Mouse (Mus musculus) spleen, postnatal 4 days (tissue): ENCODE data around the gene Olfr1247.
"Not testable (repeated sequence)": the region's sequence is repeated elsewhere in the genome, so short reads cannot be mapped to it uniquely, and the experiment has no call there.

Source experiments
- DNase-seq, 2 experiments: peaks; one replicate each; pipeline ENCODE4 v3.0.0; 2022; ENCODE audit warnings: low spot score in 2 of 2

Olfr1247 gene

DNA sequence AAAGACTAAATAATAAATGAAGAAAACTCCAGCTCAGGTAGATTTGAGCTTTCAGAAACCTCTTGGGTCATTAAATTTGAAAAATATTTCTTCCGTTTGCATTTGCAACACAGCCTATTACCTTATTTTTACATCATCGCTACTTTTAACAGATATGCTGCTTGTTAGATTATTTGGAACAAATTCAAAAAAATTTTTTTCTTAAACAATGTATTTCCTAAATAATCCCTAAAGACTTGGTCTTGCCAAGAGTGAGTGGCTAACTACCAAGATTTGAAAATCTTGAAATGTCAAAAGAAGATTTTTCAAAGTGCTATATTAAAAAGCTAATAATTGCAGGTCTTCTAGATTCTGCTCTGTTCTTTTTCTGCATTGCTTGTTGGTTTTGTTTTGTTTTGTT, at the start of gene Olfr1247:
Olfr1247 (minus strand) TSS at position 101 of the 400 bp plus-strand sequence.
- DNase-seq: no peak

DNA sequence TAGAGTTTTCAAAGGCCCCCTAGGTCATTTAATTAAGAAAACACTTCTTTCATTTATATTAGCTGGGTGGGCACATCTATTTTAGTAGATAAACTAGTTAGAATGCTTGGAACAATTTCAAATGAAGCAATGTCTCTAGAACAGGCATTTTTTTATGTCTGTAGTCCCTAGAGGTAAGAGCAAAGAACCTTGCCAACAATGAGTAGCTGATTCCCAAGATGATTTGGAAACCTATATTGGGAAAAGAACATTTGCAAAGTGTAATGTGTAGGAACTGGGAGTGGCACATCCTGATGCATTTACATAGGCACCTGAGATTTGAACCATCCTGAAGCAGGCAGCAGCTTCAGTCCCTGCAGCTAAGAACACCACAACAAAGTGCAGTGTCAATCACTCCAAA, 47.4 kb upstream of the Olfr1247 start, which contains the start of gene Olfr1250:
Olfr1250 (minus strand) TSS at position 101 of the 400 bp plus-strand sequence.
- no peak for DNase-seq

- DNase-seq: no peak
Measured at GRCm38 (mm10) chr2:89634883-89635282, 21.0 kb upstream of the Olfr1247 start, which contains the start of gene Olfr1249. Olfr1249 (minus strand) TSS chr2:89634983.

- DNase-seq: not testable (repeated sequence)
Measured at GRCm38 (mm10) chr2:89618145-89618544, 4.2 kb upstream of the Olfr1247 start, which contains the start of gene Olfr1248. Olfr1248 (minus strand) TSS chr2:89618245.

- DNase-seq: no peak
Measured at GRCm38 (mm10) chr2:89593057-89593456, 20.9 kb downstream of the Olfr1247 start, which contains the start of gene Olfr1246. Olfr1246 (minus strand) TSS chr2:89593157.

- no peak for DNase-seq
Measured at GRCm38 (mm10) chr2:89578347-89578746, 35.6 kb downstream of the Olfr1247 start, which contains the start of gene Olfr1245. Olfr1245 (minus strand) TSS chr2:89578447.

DNA sequence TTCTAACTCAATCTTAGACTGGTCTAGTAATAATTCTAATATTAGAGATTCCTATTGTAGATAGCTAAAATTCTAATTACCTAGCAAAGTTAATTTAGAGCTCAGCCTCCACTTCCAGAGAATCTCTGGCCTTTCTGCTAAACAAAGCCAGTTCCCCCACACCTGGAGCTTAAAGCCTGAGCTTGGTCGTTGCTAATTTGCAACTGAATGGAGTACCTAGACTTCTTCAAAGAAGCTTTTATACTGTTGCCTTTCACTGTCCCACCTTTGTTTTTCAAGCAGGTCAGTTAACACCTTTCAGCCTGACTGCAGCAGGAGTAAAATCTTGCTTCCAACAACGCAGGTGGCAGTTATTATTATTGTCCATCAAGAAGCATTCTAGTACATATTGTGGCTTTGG, 51.2 kb downstream of the Olfr1247 start:
- DNase-seq: not testable (repeated sequence)
